Mouse (Mus musculus): ENCODE measurements around the gene B4galt3.

DNA sequence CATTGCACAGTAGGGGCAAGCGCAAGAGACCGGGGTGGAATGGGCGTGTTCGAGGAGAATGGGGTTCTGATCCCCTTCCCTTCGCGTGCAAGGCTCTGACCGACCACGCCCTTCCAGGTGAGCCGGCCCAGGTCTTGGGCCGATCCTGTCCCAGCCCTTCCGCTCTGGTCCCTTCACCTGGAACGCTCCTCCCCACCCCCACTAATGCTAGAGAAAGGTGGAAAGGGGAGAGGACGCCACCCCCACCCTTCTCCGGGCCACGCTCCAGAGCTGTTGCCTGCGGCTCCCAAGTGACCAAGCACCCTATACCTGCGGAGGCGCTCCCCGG is 409 bp downstream of the B4galt3 start:
- TF ChIP-seq CTCF (IDR thresholded peaks at IDR 0.05; ENCODE audit: borderline replicate concordance, insufficient read depth, low read length), result no peak
- TF ChIP-seq POLR2A (IDR thresholded peaks at IDR 0.05; ENCODE audit: low read depth, low read length), result no peak
